Mouse (Mus musculus): ENCODE data around the gene Ddx43.
A peak's percentile ranks its signal among the peaks of the same experiment; 100 is the strongest.
"Not testable (repeated sequence)": the region's sequence is repeated elsewhere in the genome, so short reads cannot be mapped to it uniquely, and the experiment has no call there.

Gene Ddx43

GRCm38 (mm10) chr9:78395630-78396351, at the start of gene Ddx43:
Ddx43 (plus strand) TSS chr9:78395777.
- no peak for DNase-seq (ENCODE audit: low spot score)

- DNase-seq (ENCODE audit: low spot score), result no peak
Measured at GRCm38 (mm10) chr9:78347004-78347403, 48.6 kb upstream of the Ddx43 start.

GRCm38 (mm10) chr9:78348206-78349004, 47.2 kb upstream of the Ddx43 start:
- DNase-seq (ENCODE audit: low spot score), result peak; percentile 26

GRCm38 (mm10) chr9:78349141-78349540, 46.4 kb upstream of the Ddx43 start:
- not testable (repeated sequence) for DNase-seq (ENCODE audit: low spot score)

GRCm38 (mm10) chr9:78350007-78350406, 45.6 kb upstream of the Ddx43 start:
- DNase-seq (ENCODE audit: low spot score), result peak; percentile 34

- no peak for DNase-seq (ENCODE audit: low spot score)
Measured at GRCm38 (mm10) chr9:78351504-78352220, 43.9 kb upstream of the Ddx43 start.

- DNase-seq (ENCODE audit: low spot score), result no peak
Measured at GRCm38 (mm10) chr9:78354665-78355578, 40.7 kb upstream of the Ddx43 start.

- no peak for DNase-seq (ENCODE audit: low spot score)
Measured at GRCm38 (mm10) chr9:78355611-78356010, 40.0 kb upstream of the Ddx43 start, which contains the start of gene Gsta2. Gsta2 (minus strand) TSS chr9:78355788.

- DNase-seq (ENCODE audit: low spot score), result no peak
Measured at GRCm38 (mm10) chr9:78358053-78358452, 37.5 kb upstream of the Ddx43 start.

- no peak for DNase-seq (ENCODE audit: low spot score)
Measured at GRCm38 (mm10) chr9:78359750-78360483, 35.7 kb upstream of the Ddx43 start.

- no peak for DNase-seq (ENCODE audit: low spot score)
Measured at GRCm38 (mm10) chr9:78360484-78360872, 35.1 kb upstream of the Ddx43 start.

- no peak for DNase-seq (ENCODE audit: low spot score)
Measured at GRCm38 (mm10) chr9:78363374-78363773, 32.2 kb upstream of the Ddx43 start.

- DNase-seq (ENCODE audit: low spot score), result no peak
Measured at GRCm38 (mm10) chr9:78364701-78365100, 30.9 kb upstream of the Ddx43 start.

- no peak for DNase-seq (ENCODE audit: low spot score)
Measured at GRCm38 (mm10) chr9:78365850-78366544, 29.6 kb upstream of the Ddx43 start.

GRCm38 (mm10) chr9:78367959-78368358, 27.6 kb upstream of the Ddx43 start, which contains the start of gene Dppa5a:
Dppa5a (minus strand) TSS chr9:78368177.
- not testable (repeated sequence) for DNase-seq (ENCODE audit: low spot score)

- DNase-seq (ENCODE audit: low spot score), result no peak
Measured at GRCm38 (mm10) chr9:78368671-78369293, 26.8 kb upstream of the Ddx43 start.

- no peak for DNase-seq (ENCODE audit: low spot score)
Measured at GRCm38 (mm10) chr9:78369349-78369748, 26.2 kb upstream of the Ddx43 start.

- DNase-seq (ENCODE audit: low spot score), result no peak
Measured at GRCm38 (mm10) chr9:78369786-78370185, 25.8 kb upstream of the Ddx43 start.

- no peak for DNase-seq (ENCODE audit: low spot score)
Measured at GRCm38 (mm10) chr9:78371441-78371840, 24.1 kb upstream of the Ddx43 start.
